Mouse (Mus musculus) intestine, embryonic 15.5 days (tissue): Measurements from ENCODE around the gene Sox8. TPM values are rescaled to one million over a fixed set of nuclear protein-coding genes. Genes with fewer than 3 reads are reported as not detected.

Source experiments
- ATAC-seq: fragments of 200-750 bp; cut with Nextera tagmentation; 2 replicates; pipeline ENCODE4 v1.8.0; 2017; ENCODE audit warnings: moderate TSS enrichment, moderate library complexity
- H3K27ac ChIP-seq: fragments of 300-500 bp; sonication (generic); 2 replicates; pipeline ENCODE4 v1.5.1; 2015; ENCODE audit warnings: mild to moderate bottlenecking, inconsistent platforms
- H3K27me3 ChIP-seq: fragments of 300-500 bp; sonication (generic); replicated peaks from 2 replicates; pipeline ENCODE4 v1.6.1; 2015; ENCODE audit warnings: inconsistent platforms
- H3K36me3 ChIP-seq: fragments of 300-500 bp; sonication (generic); 2 replicates; pipeline ENCODE4 v1.6.1; 2015; ENCODE audit warnings: inconsistent platforms
- H3K4me1 ChIP-seq: fragments of 300-500 bp; sonication (generic); replicated peaks from 2 replicates; pipeline ENCODE4 v1.6.1; 2015; ENCODE audit warnings: inconsistent platforms
- H3K4me2 ChIP-seq: fragments of 300-500 bp; sonication (generic); replicated peaks from 2 replicates; pipeline ENCODE4 v1.6.1; 2015; ENCODE audit warnings: mild to moderate bottlenecking, inconsistent platforms
- H3K4me3 ChIP-seq: fragments of 300-500 bp; sonication (generic); replicated peaks from 2 replicates; pipeline ENCODE4 v1.5.1; 2015; ENCODE audit warnings: inconsistent platforms
- H3K9ac ChIP-seq: fragments of 300-500 bp; sonication (generic); 2 replicates; pipeline ENCODE4 v1.6.1; 2015; ENCODE audit warnings: inconsistent platforms
- H3K9me3 ChIP-seq: fragments of 300-500 bp; sonication (generic); 2 replicates; pipeline ENCODE4 v1.6.1; 2016; ENCODE audit warnings: inconsistent platforms
- WGBS: fragments of 180-500 bp; shearing (Covaris S2); methylation state at CpG from one replicate; pipeline ENCODE4 v1.1.7; 2015; 5-methylcytosine and 5-hydroxymethylcytosine counted together
- polyA plus RNA-seq: library from polyadenylated mRNA; unstranded; fragments of >200 nt; fragmentation: Nextera tagmentation; extraction: Ambion mirVana; gene quantifications from 2 replicates; pipeline ENCODE4 v1.2.1, GENCODE M21; 2015

The Sox8 gene
- polyA plus RNA-seq, 1 experiment from 2014 or later = 5.8 TPM

DNA sequence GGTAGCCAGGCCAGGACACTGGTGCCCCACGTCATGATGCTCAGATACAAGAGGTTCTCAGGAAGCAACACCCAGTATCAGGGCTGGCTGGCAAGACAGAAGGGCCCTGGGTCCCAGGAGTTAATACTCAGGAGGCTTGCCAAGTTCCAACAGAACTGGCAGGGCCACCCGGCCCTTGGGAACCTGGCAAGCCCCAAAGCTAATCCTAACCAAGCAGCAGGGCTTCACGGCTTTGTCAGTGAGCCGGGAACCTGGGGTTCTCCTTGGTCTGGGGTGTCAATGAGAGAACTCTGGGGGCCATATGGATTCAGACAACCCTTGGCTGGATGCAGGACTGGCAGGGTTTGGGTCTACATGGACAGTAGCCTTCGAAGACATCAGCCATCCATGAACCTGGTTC lies 6.0 kb downstream of the Sox8 start:
- Histone ChIP-seq H3K4me3 (no peak overlapping the region), H3K36me3 (no peaks in the 10 kb centered on the region), H3K27ac (no peak overlapping the region), H3K9me3 (no peaks in the 10 kb centered on the region), H3K4me2 (no peak overlapping the region), H3K9ac (no peak overlapping the region), H3K27me3 (peaks cover 13% of the 10 kb centered on the region), H3K4me1 (no peaks in the 10 kb centered on the region)
- WGBS = 76% methylated on average over 5 of the region's 5 CpGs
- ATAC-seq = no peak

- Histone ChIP-seq H3K9ac (no peak overlapping the region), H3K27me3 (peaks cover 5% of the 10 kb centered on the region), H3K4me3 (no peak overlapping the region), H3K4me1 (peaks cover 6% of the 10 kb centered on the region), H3K9me3 (no peaks in the 10 kb centered on the region), H3K4me2 (no peak overlapping the region), H3K27ac (no peak overlapping the region), H3K36me3 (no peaks in the 10 kb centered on the region)
- no peak for ATAC-seq
- 78% methylated on average over 16 of the region's 16 CpGs for WGBS
Measured at GRCm38 (mm10) chr17:25561223-25562028, 9.1 kb downstream of the Sox8 start.

- H3K4me2 ChIP-seq = no peak overlapping the region
- no peak overlapping the region for H3K27ac ChIP-seq
- H3K4me3 ChIP-seq = no peak overlapping the region
- peaks cover 12% of the 10 kb centered on the region for H3K4me1 ChIP-seq
- H3K36me3 ChIP-seq = no peaks in the 10 kb centered on the region
- H3K9me3 ChIP-seq = no peaks in the 10 kb centered on the region
- peaks cover 11% of the 10 kb centered on the region for H3K27me3 ChIP-seq
- H3K9ac ChIP-seq = no peak overlapping the region
- no peak for ATAC-seq
- WGBS = 50% methylated on average over 5 of the region's 5 CpGs
Measured at GRCm38 (mm10) chr17:25560554-25561222, 9.8 kb downstream of the Sox8 start.

DNA sequence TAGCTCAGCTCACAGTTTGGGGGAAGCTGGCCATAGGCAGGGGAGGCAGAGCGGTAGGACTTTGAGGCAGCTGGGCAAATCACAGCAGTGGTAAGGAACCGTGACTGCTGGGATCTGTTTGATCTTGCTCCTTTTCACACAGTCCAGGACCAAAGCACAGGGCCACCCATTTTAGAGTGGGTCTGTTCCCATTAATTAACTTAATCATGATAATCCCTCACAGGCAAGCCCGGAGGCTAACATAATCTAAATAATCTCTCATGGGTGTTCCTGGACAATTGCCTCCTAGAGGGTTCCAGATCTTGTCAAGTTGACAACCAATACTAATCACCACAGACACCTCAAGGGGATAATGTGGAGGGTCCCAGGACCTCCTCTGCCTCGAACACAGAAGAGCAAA lies 10.9 kb downstream of the Sox8 start:
- WGBS = 47% methylated on average over 4 of the region's 4 CpGs
- Histone ChIP-seq H3K4me2 (no peak overlapping the region), H3K36me3 (no peaks in the 10 kb centered on the region), H3K27me3 (peaks cover 11% of the 10 kb centered on the region), H3K9ac (no peak overlapping the region), H3K4me1 (peaks cover 12% of the 10 kb centered on the region), H3K27ac (no peak overlapping the region), H3K9me3 (no peaks in the 10 kb centered on the region), H3K4me3 (no peak overlapping the region)
- no peak for ATAC-seq

GRCm38 (mm10) chr17:25556630-25557354 lies 13.7 kb downstream of the Sox8 start:
- Histone ChIP-seq H3K27me3 (peaks cover 11% of the 10 kb centered on the region), H3K27ac (no peak overlapping the region), H3K9ac (no peak overlapping the region), H3K9me3 (no peaks in the 10 kb centered on the region), H3K36me3 (no peaks in the 10 kb centered on the region), H3K4me2 (peak overlapping the region; percentile 54), H3K4me1 (peaks cover 12% of the 10 kb centered on the region), H3K4me3 (peak overlapping the region; percentile 15; the same call in 1 of the 2 replicates)
- 11% methylated on average over 21 of the region's 21 CpGs for WGBS
- no peak for ATAC-seq

- Histone ChIP-seq H3K27me3 (peaks cover 11% of the 10 kb centered on the region), H3K9ac (no peak overlapping the region), H3K27ac (no peak overlapping the region), H3K9me3 (no peaks in the 10 kb centered on the region), H3K4me2 (peak overlapping the region; percentile 54), H3K4me3 (peak overlapping the region; percentile 15; the same call in 1 of the 2 replicates), H3K36me3 (no peaks in the 10 kb centered on the region), H3K4me1 (peaks cover 12% of the 10 kb centered on the region)
- ATAC-seq = no peak
- WGBS = 13% methylated on average over 29 of the region's 29 CpGs
Measured at GRCm38 (mm10) chr17:25555666-25556629, 14.5 kb downstream of the Sox8 start.

DNA sequence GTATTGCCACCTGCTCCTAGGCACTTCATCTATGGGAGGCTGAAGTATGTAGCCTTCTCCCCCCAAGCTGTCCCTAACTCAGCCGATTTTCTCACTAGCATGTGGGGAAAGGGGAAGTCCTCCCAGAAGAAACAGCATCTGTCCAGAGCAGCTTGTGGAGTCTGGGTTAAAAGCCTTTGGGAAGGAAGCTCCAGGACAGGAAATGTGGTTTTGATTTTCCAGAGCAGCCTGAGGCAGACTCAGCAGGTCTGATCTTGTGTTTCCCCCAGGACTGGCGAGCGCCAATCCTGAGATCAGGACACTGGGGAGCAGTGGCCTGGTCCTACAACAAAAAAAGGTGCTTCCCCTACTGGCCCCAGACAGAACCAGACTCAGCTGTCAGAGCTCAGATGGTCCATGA lies 15.3 kb downstream of the Sox8 start:
- Histone ChIP-seq H3K9me3 (no peaks in the 10 kb centered on the region), H3K4me3 (no peak overlapping the region), H3K9ac (no peak overlapping the region), H3K4me1 (peaks cover 12% of the 10 kb centered on the region), H3K4me2 (no peak overlapping the region), H3K27me3 (peaks cover 11% of the 10 kb centered on the region), H3K36me3 (no peaks in the 10 kb centered on the region), H3K27ac (no peak overlapping the region)
- WGBS = 50% methylated on average over 3 of the region's 3 CpGs
- ATAC-seq = no peak

DNA sequence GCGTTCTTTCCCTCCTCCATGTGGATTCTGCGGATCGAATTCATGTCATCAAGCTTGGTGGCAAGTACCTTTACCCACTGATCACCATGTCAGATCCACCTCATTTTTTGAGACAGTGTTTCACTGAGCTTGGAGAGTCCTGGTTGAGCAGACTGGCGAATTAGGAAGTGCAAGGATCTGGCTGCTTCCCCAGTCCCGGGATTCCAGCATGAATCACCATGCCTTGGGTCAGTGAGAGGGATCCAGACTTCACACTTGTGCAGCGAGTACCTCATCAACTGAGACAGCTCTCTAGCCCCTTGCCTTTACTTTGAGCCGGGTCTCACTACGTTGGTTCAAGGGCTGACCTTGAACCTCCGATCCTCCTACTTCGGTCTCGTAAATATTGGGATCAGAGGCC lies 19.2 kb downstream of the Sox8 start:
- ATAC-seq = no peak
- WGBS = 82% methylated on average over 11 of the region's 11 CpGs
- peaks cover 4% of the 10 kb centered on the region for H3K27me3 ChIP-seq

GRCm38 (mm10) chr17:25550020-25550419 lies 20.5 kb downstream of the Sox8 start:
- Histone ChIP-seq H3K27ac (no peak overlapping the region), H3K4me3 (no peak overlapping the region), H3K9me3 (no peaks in the 10 kb centered on the region), H3K4me2 (no peak overlapping the region), H3K9ac (no peak overlapping the region), H3K36me3 (no peaks in the 10 kb centered on the region), H3K27me3 (no peaks in the 10 kb centered on the region), H3K4me1 (no peaks in the 10 kb centered on the region)
- ATAC-seq = no peak
- WGBS = 90% methylated on average over 5 of the region's 5 CpGs

More for the DNA sequence above, 19.2 kb downstream of the Sox8 start:
- Histone ChIP-seq H3K36me3 (no peaks in the 10 kb centered on the region), H3K4me1 (peaks cover 6% of the 10 kb centered on the region), H3K4me2 (no peak overlapping the region), H3K9me3 (no peaks in the 10 kb centered on the region), H3K27ac (no peak overlapping the region), H3K9ac (no peak overlapping the region), H3K4me3 (no peak overlapping the region)

GRCm38 (mm10) chr17:25547026-25547425 lies 23.5 kb downstream of the Sox8 start:
- no peaks in the 10 kb centered on the region for H3K9me3 ChIP-seq
- no peaks in the 10 kb centered on the region for H3K4me1 ChIP-seq
- H3K36me3 ChIP-seq = no peaks in the 10 kb centered on the region
- no peak overlapping the region for H3K4me2 ChIP-seq
- H3K4me3 ChIP-seq = no peak overlapping the region
- no peak for ATAC-seq
- no peak overlapping the region for H3K27ac ChIP-seq
- no peaks in the 10 kb centered on the region for H3K27me3 ChIP-seq
- WGBS = 46% methylated on average over 3 of the region's 3 CpGs
- no peak overlapping the region for H3K9ac ChIP-seq

GRCm38 (mm10) chr17:25541768-25542167 lies 28.7 kb downstream of the Sox8 start:
- no peak overlapping the region for H3K4me3 ChIP-seq
- no peaks in the 10 kb centered on the region for H3K36me3 ChIP-seq
- H3K4me2 ChIP-seq = no peak overlapping the region
- no peaks in the 10 kb centered on the region for H3K9me3 ChIP-seq
- peaks cover 7% of the 10 kb centered on the region for H3K4me1 ChIP-seq
- no peak overlapping the region for H3K9ac ChIP-seq
- ATAC-seq = no peak
- 83% methylated on average over 4 of the region's 4 CpGs for WGBS
- H3K27ac ChIP-seq = no peak overlapping the region
- no peaks in the 10 kb centered on the region for H3K27me3 ChIP-seq
